Mouse (Mus musculus) liver, embryonic 13.5 days (tissue): Measurements from ENCODE around the gene Cdkal1. TPM values are rescaled to one million over a fixed set of nuclear protein-coding genes. Genes with fewer than 3 reads are reported as not detected.

Experiments
- ATAC-seq: fragments of 200-750 bp; cut with Nextera tagmentation; 2 replicates; pipeline ENCODE4 v1.8.0; 2017; ENCODE audit warnings: low read depth, mild to moderate bottlenecking, moderate number of reproducible peaks, moderate library complexity
- DNase-seq: peaks from one replicate; pipeline ENCODE4 v3.0.0; 2022
- H3K27ac ChIP-seq: fragments of 300-500 bp; sonication (generic); 2 replicates; pipeline ENCODE4 v1.5.1; 2015; ENCODE audit warnings: moderate library complexity, mild to moderate bottlenecking, inconsistent platforms
- H3K27me3 ChIP-seq: fragments of 300-500 bp; sonication (generic); 2 replicates; pipeline ENCODE4 v1.6.1; 2015; ENCODE audit warnings: mild to moderate bottlenecking, inconsistent platforms
- H3K36me3 ChIP-seq: fragments of 300-500 bp; sonication (generic); 2 replicates; pipeline ENCODE4 v1.6.1; 2015; ENCODE audit warnings: mild to moderate bottlenecking, inconsistent platforms
- H3K4me1 ChIP-seq: fragments of 300-500 bp; sonication (generic); replicated peaks from 2 replicates; pipeline ENCODE4 v1.6.1; 2015; ENCODE audit warnings: inconsistent platforms
- H3K4me2 ChIP-seq: fragments of 300-500 bp; sonication (generic); 2 replicates; pipeline ENCODE4 v1.6.1; 2015; ENCODE audit warnings: inconsistent platforms, mild to moderate bottlenecking, moderate library complexity
- H3K4me3 ChIP-seq: fragments of 300-500 bp; sonication (generic); replicated peaks from 2 replicates; pipeline ENCODE4 v1.5.1; 2015; ENCODE audit warnings: mild to moderate bottlenecking, inconsistent platforms
- H3K9ac ChIP-seq: fragments of 300-500 bp; sonication (generic); 2 replicates; pipeline ENCODE4 v1.6.1; 2015; ENCODE audit warnings: mild to moderate bottlenecking, inconsistent platforms
- H3K9me3 ChIP-seq: fragments of 300-500 bp; sonication (generic); replicated peaks from 2 replicates; pipeline ENCODE4 v1.6.1; 2016; ENCODE audit warnings: inconsistent platforms
- WGBS: fragments of 180-500 bp; shearing (Covaris S2); methylation state at CpG from one replicate; pipeline ENCODE4 v1.1.7; 2015; ENCODE audit not compliant: insufficient replicate concordance; 5-methylcytosine and 5-hydroxymethylcytosine counted together
- polyA plus RNA-seq: library from polyadenylated mRNA; unstranded; fragments of >200 nt; fragmentation: Nextera tagmentation; extraction: Ambion mirVana; gene quantifications from 2 replicates; pipeline ENCODE4 v1.2.1, GENCODE M21; 2015

Cdkal1 gene
- polyA plus RNA-seq, 1 experiment from 2014 or later = 10.0 TPM

DNA sequence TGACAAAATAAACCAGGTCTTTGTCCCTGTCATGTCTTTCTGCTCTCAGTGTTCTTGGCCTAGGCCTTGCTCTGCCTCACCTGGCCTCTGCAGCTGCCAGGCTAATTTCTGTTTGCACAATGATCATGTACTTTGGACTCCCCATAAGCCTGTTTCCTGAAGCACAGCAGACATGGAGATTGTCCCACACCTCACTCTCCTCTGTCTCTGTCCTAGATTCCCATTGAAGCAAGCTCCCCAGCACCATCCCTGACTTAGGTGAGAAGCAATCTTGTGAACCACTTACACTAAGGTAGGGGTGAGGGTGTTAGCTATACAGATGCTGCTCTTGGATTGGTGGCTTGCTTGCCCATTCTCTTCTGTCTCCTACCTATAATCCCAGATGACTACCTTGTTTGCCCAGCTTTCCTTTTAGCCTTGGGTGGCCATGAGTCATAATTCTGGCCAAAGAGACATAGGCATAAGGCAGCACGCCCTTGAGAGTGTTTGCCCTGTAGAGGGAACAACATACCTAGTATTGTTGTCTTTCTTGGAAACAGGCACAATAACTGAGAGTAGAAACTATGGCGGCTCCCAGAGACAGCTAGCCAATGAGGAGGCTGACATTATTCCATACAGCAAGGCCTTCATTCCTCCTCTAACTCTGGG lies 692.5 kb downstream of the Cdkal1 start:
- Histone ChIP-seq H3K27me3 (no peaks in the 10 kb centered on the region), H3K4me3 (no peak overlapping the region), H3K4me1 (no peaks in the 10 kb centered on the region; the same call in 1 of the 2 replicates), H3K4me2 (no peak overlapping the region), H3K27ac (no peak overlapping the region), H3K9me3 (no peaks in the 10 kb centered on the region), H3K36me3 (no peaks in the 10 kb centered on the region), H3K9ac (no peak overlapping the region)
- no peak for ATAC-seq
- no peak for DNase-seq
- 56% methylated on average over 2 of the region's 2 CpGs for WGBS

DNA sequence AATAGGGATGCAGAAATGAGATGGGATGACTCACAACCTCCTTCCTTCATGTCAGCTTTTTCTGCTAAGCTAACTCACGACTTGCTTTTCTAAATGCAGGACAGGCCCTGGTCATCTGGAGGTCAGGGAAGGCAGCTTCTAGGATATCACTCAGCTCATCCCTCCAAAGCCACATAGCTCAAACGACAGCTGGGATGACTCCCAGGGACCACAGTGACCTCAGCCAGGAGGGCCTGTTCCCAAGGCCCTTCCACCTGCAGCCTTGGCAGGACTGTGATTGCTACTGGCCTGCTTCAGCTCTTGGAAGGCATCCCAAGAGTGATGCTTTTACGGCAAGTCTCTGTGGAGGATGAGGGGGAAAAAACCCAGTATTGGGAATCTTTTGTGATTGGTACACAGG lies 693.0 kb downstream of the Cdkal1 start:
- no peak for ATAC-seq
- Histone ChIP-seq H3K27ac (no peak overlapping the region), H3K4me3 (no peak overlapping the region), H3K9me3 (no peaks in the 10 kb centered on the region), H3K4me1 (no peaks in the 10 kb centered on the region; the same call in 1 of the 2 replicates), H3K9ac (no peak overlapping the region), H3K27me3 (no peaks in the 10 kb centered on the region), H3K4me2 (no peak overlapping the region), H3K36me3 (no peaks in the 10 kb centered on the region)
- DNase-seq = no peak
- 42% methylated on average over 3 of the region's 3 CpGs for WGBS

DNA sequence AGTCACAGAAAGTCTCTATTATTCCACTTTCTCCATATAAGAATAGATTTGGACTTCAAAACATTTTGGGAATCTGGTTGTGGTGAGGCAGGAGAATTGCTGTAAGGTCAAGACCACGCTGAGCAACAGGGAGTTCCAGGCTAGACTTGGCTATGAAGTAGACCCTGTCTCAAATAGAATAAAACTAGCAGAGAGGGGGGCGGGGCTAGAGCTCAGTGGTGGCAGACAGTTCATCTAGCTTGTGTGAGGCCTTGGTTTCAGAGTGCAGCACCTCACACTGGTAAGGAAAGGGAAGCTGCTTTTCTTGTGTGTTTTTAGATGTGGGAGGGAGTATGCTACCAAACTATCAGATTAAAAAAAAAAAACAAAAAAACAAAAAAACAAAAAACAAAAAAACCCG lies 694.0 kb downstream of the Cdkal1 start:
- Histone ChIP-seq H3K36me3 (no peaks in the 10 kb centered on the region), H3K27ac (no peak overlapping the region), H3K4me2 (no peak overlapping the region), H3K27me3 (no peaks in the 10 kb centered on the region), H3K4me3 (no peak overlapping the region), H3K9ac (no peak overlapping the region), H3K4me1 (no peaks in the 10 kb centered on the region; the same call in 1 of the 2 replicates), H3K9me3 (no peaks in the 10 kb centered on the region)
- DNase-seq (no peak), ATAC-seq (no peak)
- WGBS = 58% methylated on average over 3 of the region's 3 CpGs

DNA sequence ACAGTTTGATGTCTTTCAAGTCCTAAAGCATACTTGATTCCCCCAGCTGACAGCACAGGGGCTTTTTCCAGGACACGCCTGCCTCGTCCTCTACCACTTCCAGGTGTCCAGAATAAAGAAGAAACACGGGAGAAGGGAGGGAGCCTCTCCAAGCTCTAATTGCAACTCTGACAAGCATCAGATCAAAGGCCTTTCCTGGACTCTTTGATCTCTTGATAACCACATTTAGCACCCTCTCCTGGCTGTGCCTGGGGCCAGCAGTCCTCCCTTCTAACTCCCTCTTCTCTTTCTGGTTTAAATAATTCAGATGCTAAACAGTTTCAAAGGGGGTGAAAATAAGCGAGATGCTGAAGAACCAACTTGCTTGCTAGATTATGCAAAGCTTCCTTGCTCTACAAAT lies 698.8 kb downstream of the Cdkal1 start:
- WGBS = 22% methylated on average over 4 of the region's 4 CpGs
- DNase-seq = no peak

DNA sequence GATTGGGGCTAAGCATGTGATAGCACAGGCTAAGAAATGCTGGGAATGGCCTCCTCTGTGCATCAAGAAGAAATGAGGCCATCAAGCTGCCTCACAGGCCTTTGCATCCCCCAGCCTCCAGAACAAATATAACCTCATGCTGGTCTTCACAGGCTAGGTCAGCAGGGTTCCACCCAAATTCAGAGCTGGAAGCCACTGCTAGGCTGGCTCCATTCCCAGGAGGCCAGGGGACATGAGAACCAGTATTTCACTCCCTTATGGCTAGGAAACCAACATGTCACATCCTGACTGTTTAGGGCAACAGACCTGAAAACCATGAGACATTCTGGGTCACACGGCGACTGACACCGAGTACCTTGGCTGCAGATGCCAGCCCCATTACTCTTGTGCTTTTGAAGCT lies 700.2 kb downstream of the Cdkal1 start:
- Histone ChIP-seq H3K4me2 (no peak overlapping the region), H3K27me3 (no peaks in the 10 kb centered on the region), H3K9ac (no peak overlapping the region), H3K4me3 (no peak overlapping the region), H3K36me3 (no peaks in the 10 kb centered on the region), H3K9me3 (no peaks in the 10 kb centered on the region), H3K27ac (no peak overlapping the region), H3K4me1 (no peaks in the 10 kb centered on the region)
- DNase-seq (no peak), ATAC-seq (no peak)
- WGBS = 59% methylated on average over 3 of the region's 3 CpGs

More for the DNA sequence above, 698.8 kb downstream of the Cdkal1 start:
- ATAC-seq = no peak
- Histone ChIP-seq H3K27me3 (no peaks in the 10 kb centered on the region), H3K4me3 (no peak overlapping the region), H3K4me1 (no peaks in the 10 kb centered on the region), H3K27ac (no peak overlapping the region), H3K9ac (no peak overlapping the region), H3K36me3 (no peaks in the 10 kb centered on the region), H3K9me3 (no peaks in the 10 kb centered on the region), H3K4me2 (no peak overlapping the region)

DNA sequence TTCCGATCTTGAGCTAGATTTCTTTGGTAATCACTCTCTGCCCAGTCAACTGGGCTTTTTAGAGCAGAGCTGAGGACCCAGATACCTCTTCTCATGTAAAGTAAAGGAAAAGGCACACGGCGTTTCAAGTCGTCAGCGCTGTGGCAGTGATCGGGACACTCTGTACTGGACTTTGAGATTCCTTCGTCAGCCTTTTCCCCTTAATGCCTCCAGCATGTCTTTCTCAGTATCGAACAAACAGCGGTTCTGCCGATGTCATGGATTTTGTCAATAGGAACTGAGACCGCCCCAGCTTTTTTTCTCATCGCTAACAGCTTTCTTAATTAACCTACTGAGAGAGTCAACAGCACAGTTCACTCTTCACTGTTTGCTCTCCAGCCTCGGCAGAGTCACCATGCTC lies 705.4 kb downstream of the Cdkal1 start:
- Histone ChIP-seq H3K27me3 (no peaks in the 10 kb centered on the region), H3K4me1 (no peaks in the 10 kb centered on the region), H3K4me3 (no peak overlapping the region), H3K9ac (no peak overlapping the region), H3K36me3 (no peaks in the 10 kb centered on the region), H3K9me3 (no peaks in the 10 kb centered on the region), H3K4me2 (no peak overlapping the region), H3K27ac (no peak overlapping the region)
- DNase-seq (no peak), ATAC-seq (no peak)
- 77% methylated on average over 13 of the region's 13 CpGs for WGBS

DNA sequence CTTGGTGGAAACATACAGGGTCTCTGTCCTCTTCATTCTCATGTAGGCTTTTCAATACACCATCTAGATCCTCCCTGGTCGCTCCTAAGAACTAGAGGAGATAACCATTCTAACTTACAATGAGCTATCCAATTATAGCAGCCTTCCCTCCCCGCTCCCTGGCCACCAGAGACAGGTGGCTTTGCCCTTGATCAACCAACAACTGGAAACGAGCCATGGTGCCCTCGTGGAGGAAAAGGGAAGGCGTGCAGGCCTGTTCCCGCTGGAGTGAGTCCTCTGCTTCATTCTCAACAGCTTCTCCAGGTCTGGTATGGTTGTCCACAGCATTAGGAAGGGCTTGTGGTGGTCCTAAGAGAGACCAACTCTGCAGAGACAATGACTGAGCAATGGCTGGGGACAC lies 706.1 kb downstream of the Cdkal1 start:
- 65% methylated on average over 6 of the region's 6 CpGs for WGBS
- H3K9me3 ChIP-seq = no peaks in the 10 kb centered on the region

DNA sequence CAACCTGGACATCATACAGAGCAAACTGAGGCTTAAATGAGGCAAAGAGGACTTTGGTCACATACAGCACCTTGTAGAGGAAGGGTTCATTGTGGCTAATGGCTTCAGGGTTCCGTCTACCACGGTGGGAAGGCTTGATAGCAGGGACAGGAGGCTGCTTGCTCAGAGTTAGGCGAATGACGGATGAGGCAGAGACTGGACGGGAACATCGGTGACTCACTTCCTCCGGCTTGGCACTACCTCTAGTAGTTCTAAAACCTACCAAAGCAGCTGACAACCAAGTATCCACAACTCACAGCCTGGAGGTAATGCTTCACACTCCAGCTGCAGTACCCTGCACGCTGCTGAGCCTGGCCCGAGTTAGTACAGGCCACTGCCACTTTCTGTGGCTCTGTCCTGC lies 706.9 kb downstream of the Cdkal1 start:
- ATAC-seq (no peak), DNase-seq (no peak)
- 48% methylated on average over 9 of the region's 9 CpGs for WGBS

More for the DNA sequence above, 706.1 kb downstream of the Cdkal1 start:
- DNase-seq (no peak), ATAC-seq (no peak)
- no peak overlapping the region for H3K9ac ChIP-seq
- H3K4me1 ChIP-seq = no peaks in the 10 kb centered on the region
- H3K27ac ChIP-seq = no peak overlapping the region
- no peaks in the 10 kb centered on the region for H3K27me3 ChIP-seq
- no peak overlapping the region for H3K4me2 ChIP-seq
- no peak overlapping the region for H3K4me3 ChIP-seq
- H3K36me3 ChIP-seq = no peaks in the 10 kb centered on the region

More for the DNA sequence above, 706.9 kb downstream of the Cdkal1 start:
- Histone ChIP-seq H3K4me1 (no peaks in the 10 kb centered on the region), H3K27me3 (no peaks in the 10 kb centered on the region), H3K4me3 (no peak overlapping the region), H3K4me2 (no peak overlapping the region), H3K9me3 (no peaks in the 10 kb centered on the region), H3K9ac (no peak overlapping the region), H3K27ac (no peak overlapping the region), H3K36me3 (no peaks in the 10 kb centered on the region)

Other genes starting within 250 kb of the Cdkal1 start
- gene E2f3, start 130.4 kb upstream of the Cdkal1 start, polyA plus RNA-seq = 5.4 and 6.9 TPM in 2 replicates